Mouse (Mus musculus) c-Kit-negative CD71-positive TER-119-positive erythroid progenitor cells, embryonic 14.5 days (primary cell): ENCODE results near the gene Gm10300.

Experiments used
- DNase-seq: peaks from one replicate; pipeline ENCODE4 v3.0.0-alpha.2; 2013; ENCODE audit warnings: low read depth, low spot score

Gene Gm10300

GRCm38 (mm10) chr4:132074077-132074932 lies at the start of gene Gm10300:
Gene Gm10300, plus strand, starts transcription at chr4:132074697.
- DNase-seq: no peak

GRCm38 (mm10) chr4:132025264-132025663 lies 49.2 kb upstream of the Gm10300 start:
- no peak for DNase-seq

GRCm38 (mm10) chr4:132025738-132026527 lies 48.6 kb upstream of the Gm10300 start:
- DNase-seq: peak; percentile 61

- DNase-seq: peak; percentile 65
Observed at GRCm38 (mm10) chr4:132027167-132027566, 47.3 kb upstream of the Gm10300 start.

- no peak for DNase-seq
Observed at GRCm38 (mm10) chr4:132027806-132028205, 46.7 kb upstream of the Gm10300 start.

GRCm38 (mm10) chr4:132029851-132030741 lies 44.4 kb upstream of the Gm10300 start:
- no peak for DNase-seq

- DNase-seq: no peak
Observed at GRCm38 (mm10) chr4:132033183-132033582, 41.3 kb upstream of the Gm10300 start.

- DNase-seq: no peak
Observed at GRCm38 (mm10) chr4:132034242-132034641, 40.3 kb upstream of the Gm10300 start.

GRCm38 (mm10) chr4:132037137-132037536 lies 37.4 kb upstream of the Gm10300 start:
- no peak for DNase-seq

- no peak for DNase-seq
Observed at GRCm38 (mm10) chr4:132037991-132038390, 36.5 kb upstream of the Gm10300 start.

GRCm38 (mm10) chr4:132038809-132039208 lies 35.7 kb upstream of the Gm10300 start:
- no peak for DNase-seq

- DNase-seq: no peak
Observed at GRCm38 (mm10) chr4:132039521-132039920, 35.0 kb upstream of the Gm10300 start.

- no peak for DNase-seq
Observed at GRCm38 (mm10) chr4:132039975-132040645, 34.4 kb upstream of the Gm10300 start.

- DNase-seq: no peak
Observed at GRCm38 (mm10) chr4:132041471-132042332, 32.8 kb upstream of the Gm10300 start.

- DNase-seq: no peak
Observed at GRCm38 (mm10) chr4:132043726-132044125, 30.8 kb upstream of the Gm10300 start.

GRCm38 (mm10) chr4:132048011-132048991 lies 26.2 kb upstream of the Gm10300 start:
- no peak for DNase-seq

- no peak for DNase-seq
Observed at GRCm38 (mm10) chr4:132048995-132049404, 25.5 kb upstream of the Gm10300 start.

GRCm38 (mm10) chr4:132049549-132050200 lies 24.8 kb upstream of the Gm10300 start:
- no peak for DNase-seq
